ENCODE assay signal across 8 mouse cellular contexts in genomic region chr4:150569834-150570571, GRCm38 (mm10).
DNase-seq lines count a peak whose midpoint lies in the region; ATAC-seq and TF ChIP-seq lines count a peak whose summit lies in the region.

No protein-coding gene starts in this region.

- DNase-seq in layer of hippocampus, adult 11-12 months (ENCODE audit: low spot score): peak; percentile 46
- DNase-seq in layer of hippocampus, adult 9-10 months (ENCODE audit: low spot score): no peak
- no peak for DNase-seq in G1E (ENCODE audit: low spot score)
- peak; percentile 24 for DNase-seq in heart, postnatal 25 days (ENCODE audit: low spot score)
- DNase-seq in limb, embryonic 11.5 days (ENCODE audit: low spot score): no peak
- DNase-seq in midbrain, embryonic 11.5 days (ENCODE audit: low spot score, missing footprints): no peak
- DNase-seq in thymus, postnatal 4 days: peak; percentile 70

- intact Hi-C loops in heart, postnatal 25 days (cut with DNase I): loop anchor here (2.0 to 5.0 kb wide), 3 partner anchors 37 to 199 kb away; no protein-coding TSS in a partner anchor

- H3K27ac ChIP-seq in embryonic facial prominence, embryonic 15.5 days (replicated peaks): peak overlapping the region; percentile 93
- H3K27ac ChIP-seq in limb, embryonic 11.5 days (replicated peaks; ENCODE audit: low read depth, low read length): peak overlapping the region; percentile 92
- peak overlapping the region; percentile 84 for H3K27ac ChIP-seq in midbrain, embryonic 11.5 days (ENCODE audit: low read depth, low read length)

- peak overlapping the region; percentile 84 for H3K9ac ChIP-seq in embryonic facial prominence, embryonic 15.5 days
- peak overlapping the region; percentile 94 for H3K9ac ChIP-seq in limb, embryonic 11.5 days (ENCODE audit: low read length)
- H3K9ac ChIP-seq in midbrain, embryonic 11.5 days (ENCODE audit: low read length): peak overlapping the region; percentile 90

- WGBS in embryonic facial prominence, embryonic 15.5 days: 2% methylated on average over 27 of the region's 27 CpGs
- whole genome bisulfite sequencing in limb, embryonic 11.5 days: 3% methylated on average over 27 of the region's 27 CpGs
- WGBS in midbrain, embryonic 11.5 days: 2% methylated on average over 27 of the region's 27 CpGs

- peak overlapping the region; percentile 81 for H3K4me2 ChIP-seq in embryonic facial prominence, embryonic 15.5 days (replicated peaks)
- peak overlapping the region; percentile 80 for H3K4me2 ChIP-seq in limb, embryonic 11.5 days (ENCODE audit: low read depth, severe bottlenecking)
- H3K4me2 ChIP-seq in midbrain, embryonic 11.5 days: peak overlapping the region; percentile 83

- H3K4me3 ChIP-seq in G1E (ENCODE audit: low read depth, low read length): peak overlapping the region; percentile 86
- H3K4me3 ChIP-seq in embryonic facial prominence, embryonic 15.5 days (replicated peaks): peak overlapping the region; percentile 90
- peak overlapping the region; percentile 79 for H3K4me3 ChIP-seq in limb, embryonic 11.5 days (ENCODE audit: low read depth, low read length)
- H3K4me3 ChIP-seq in midbrain, embryonic 11.5 days (ENCODE audit: low read depth, low read length): peak overlapping the region; percentile 75

- peaks cover 46% of the 10 kb centered on the region for H3K36me3 ChIP-seq in G1E (replicated peaks)
- no peaks in the 10 kb centered on the region for H3K36me3 ChIP-seq in embryonic facial prominence, embryonic 15.5 days
- no peaks in the 10 kb centered on the region for H3K36me3 ChIP-seq in limb, embryonic 11.5 days (ENCODE audit: control insufficient read depth, insufficient read depth, low read length)
- 0 out of 2 replicates have a peak, but pooled peaks cover 2% of the 10 kb centered on the region for H3K36me3 ChIP-seq in midbrain, embryonic 11.5 days (ENCODE audit: control insufficient read depth, insufficient read depth, low read length)

- ATAC-seq in G1E (ENCODE audit: extremely low read depth, insufficient number of reproducible peaks, low FRiP score, poor library complexity, severe bottlenecking): 0 out of 2 replicates have a peak, but pooled peaks have one; percentile 10
- ATAC-seq in embryonic facial prominence, embryonic 15.5 days (ENCODE audit: insufficient number of reproducible peaks, low FRiP score, low TSS enrichment, low read depth): peak; percentile 65
- ATAC-seq in limb, embryonic 11.5 days (ENCODE audit: insufficient number of reproducible peaks, low FRiP score, low TSS enrichment, low read depth): no peak
- peak; percentile 67 for ATAC-seq in midbrain, embryonic 11.5 days (ENCODE audit: low FRiP score)

- TF ChIP-seq CTCF in G1E (IDR thresholded peaks at IDR 0.05; ENCODE audit: low read depth, low read length): no peak

- no peaks in the 10 kb centered on the region for H3K27me3 ChIP-seq in G1E (ENCODE audit: insufficient read depth, low read length)
- no peaks in the 10 kb centered on the region for H3K27me3 ChIP-seq in embryonic facial prominence, embryonic 15.5 days
- no peaks in the 10 kb centered on the region for H3K27me3 ChIP-seq in limb, embryonic 11.5 days (ENCODE audit: control insufficient read depth, insufficient read depth, low read length)
- no peaks in the 10 kb centered on the region for H3K27me3 ChIP-seq in midbrain, embryonic 11.5 days (ENCODE audit: control insufficient read depth, insufficient read depth, low read length)

- H3K4me1 ChIP-seq in G1E (ENCODE audit: insufficient read depth, low read depth, low read length): peaks cover 69% of the 10 kb centered on the region
- H3K4me1 ChIP-seq in embryonic facial prominence, embryonic 15.5 days: peaks cover 39% of the 10 kb centered on the region
- H3K4me1 ChIP-seq in limb, embryonic 11.5 days (ENCODE audit: control insufficient read depth, insufficient read depth, low read length): peaks cover 19% of the 10 kb centered on the region
- peaks cover 19% of the 10 kb centered on the region for H3K4me1 ChIP-seq in midbrain, embryonic 11.5 days (ENCODE audit: control insufficient read depth, insufficient read depth, low read length)

- no peaks in the 10 kb centered on the region for H3K9me3 ChIP-seq in G1E (replicated peaks)
- H3K9me3 ChIP-seq in embryonic facial prominence, embryonic 15.5 days (replicated peaks): no peaks in the 10 kb centered on the region
- no peaks in the 10 kb centered on the region for H3K9me3 ChIP-seq in limb, embryonic 11.5 days (ENCODE audit: control insufficient read depth, low read length)
- no peaks in the 10 kb centered on the region for H3K9me3 ChIP-seq in midbrain, embryonic 11.5 days (ENCODE audit: control insufficient read depth, low read length)

Comparison
In these comparisons a context has a peak if more than half of its experiments do, and no peak if none do; other contexts are left out.
1. DNase-seq: peak in layer of hippocampus, adult 11-12 months (single experiment), heart, postnatal 25 days (single experiment) and thymus, postnatal 4 days (single experiment); none in layer of hippocampus, adult 9-10 months (single experiment), G1E (single experiment), limb, embryonic 11.5 days (single experiment) and midbrain, embryonic 11.5 days (single experiment).
2. Peak in every context shown above with its lines, with median percentiles within 50 percentile points of each other: H3K4me3 ChIP-seq, H3K27ac ChIP-seq, H3K4me2 ChIP-seq and H3K9ac ChIP-seq.